Mouse (Mus musculus) embryonic facial prominence, embryonic 14.5 days (tissue): Measurements from ENCODE around the gene Vezt. TPM values are rescaled to one million over a fixed set of nuclear protein-coding genes. Genes with fewer than 3 reads are reported as not detected.

Source experiments
- ATAC-seq: fragments of 200-750 bp; cut with Nextera tagmentation; 2 replicates; pipeline ENCODE4 v1.8.0; 2017; ENCODE audit warnings: low read depth, moderate number of reproducible peaks, moderate TSS enrichment
- DNase-seq: peaks from one replicate; pipeline ENCODE4 v3.0.0-alpha.2; 2015; ENCODE audit warnings: low spot score
- H3K27ac ChIP-seq: fragments of 300-500 bp; sonication (generic); replicated peaks from 2 replicates; pipeline ENCODE4 v1.5.1; 2014; ENCODE audit warnings: low read depth, mild to moderate bottlenecking, low read length, moderate library complexity
- H3K27me3 ChIP-seq: fragments of 300-500 bp; sonication (generic); replicated peaks from 2 replicates; pipeline ENCODE4 v1.6.1; 2014; ENCODE audit warnings: low read length; ENCODE audit not compliant: control insufficient read depth, insufficient read depth
- H3K36me3 ChIP-seq: fragments of 300-500 bp; sonication (generic); 2 replicates; pipeline ENCODE4 v1.6.1; 2014; ENCODE audit warnings: low read length, mixed read lengths; ENCODE audit not compliant: control insufficient read depth, insufficient read depth
- H3K4me1 ChIP-seq: fragments of 300-500 bp; sonication (generic); 2 replicates; pipeline ENCODE4 v1.6.1; 2014; ENCODE audit warnings: antibody characterized with exemption, low read length; ENCODE audit not compliant: control insufficient read depth, insufficient read depth
- H3K4me2 ChIP-seq: fragments of 300-500 bp; sonication (generic); 2 replicates; pipeline ENCODE4 v1.6.1; 2014; ENCODE audit warnings: low read depth, mild to moderate bottlenecking, low read length, moderate library complexity, mixed read lengths
- H3K4me3 ChIP-seq: fragments of 300-500 bp; sonication (generic); 2 replicates; pipeline ENCODE4 v1.5.1; 2014; ENCODE audit warnings: low read depth, mild to moderate bottlenecking, low read length
- H3K9ac ChIP-seq: fragments of 300-500 bp; sonication (generic); 2 replicates; pipeline ENCODE4 v1.6.1; 2014; ENCODE audit warnings: low read depth, mild to moderate bottlenecking, low read length, moderate library complexity, mixed read lengths
- H3K9me3 ChIP-seq: fragments of 300-500 bp; sonication (generic); 2 replicates; pipeline ENCODE4 v1.6.1; 2016; ENCODE audit warnings: low read length; ENCODE audit not compliant: control insufficient read depth
- WGBS: fragments of 180-500 bp; shearing (Covaris S2); extraction: QIAGEN DNeasy Blood & Tissue Kit; methylation state at CpG from one replicate; pipeline ENCODE4 v1.1.7; 2014; 5-methylcytosine and 5-hydroxymethylcytosine counted together
- polyA plus RNA-seq: library from polyadenylated mRNA; unstranded; fragments of >200 nt; fragmentation: Nextera tagmentation; extraction: Ambion mirVana; gene quantifications from 2 replicates; pipeline ENCODE4 v1.2.1, GENCODE M21; 2014

The Vezt gene
- polyA plus RNA-seq, 1 experiment from 2014 or later: 29.0 TPM

DNA sequence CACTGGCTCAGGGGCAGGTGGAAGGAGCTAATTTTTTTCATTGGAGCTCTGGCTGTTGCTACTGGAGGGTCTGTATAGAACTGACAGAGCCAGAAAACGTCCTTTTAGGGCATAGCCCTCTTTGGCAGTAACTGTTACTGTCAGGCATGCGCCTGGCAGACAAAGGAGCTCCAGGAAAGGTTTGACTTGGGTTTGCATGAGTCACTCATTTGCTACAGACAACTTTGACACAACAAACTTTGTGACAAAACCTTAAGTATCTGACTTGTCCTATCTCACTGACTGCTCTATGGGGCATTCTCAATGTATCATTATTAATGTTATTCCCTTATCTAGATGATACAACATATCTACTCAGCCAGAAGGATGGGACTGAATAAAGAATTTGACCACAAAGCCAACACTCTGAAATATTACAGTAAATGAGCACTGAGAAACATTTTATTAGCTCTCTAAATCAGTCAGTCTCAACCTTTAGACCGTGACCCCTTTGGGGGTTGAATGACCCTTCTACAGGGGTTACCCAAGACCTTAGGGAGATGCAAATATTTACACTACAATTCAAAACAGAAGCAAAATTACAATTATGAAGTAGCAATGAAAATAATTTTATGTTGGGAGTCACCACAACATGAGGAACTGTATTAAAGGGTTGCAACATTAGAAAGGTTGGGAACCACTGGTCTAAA, 25.5 kb downstream of the Vezt start:
- DNase-seq: no peak
- no peaks in the 10 kb centered on the region for H3K9me3 ChIP-seq
- WGBS: 79% methylated on average over 3 of the region's 3 CpGs
- no peak overlapping the region for H3K4me3 ChIP-seq
- no peak overlapping the region for H3K4me2 ChIP-seq
- H3K27me3 ChIP-seq: no peaks in the 10 kb centered on the region
- H3K4me1 ChIP-seq: peaks cover 4% of the 10 kb centered on the region
- no peak for ATAC-seq
- H3K27ac ChIP-seq: no peak overlapping the region
- H3K36me3 ChIP-seq: peaks cover 21% of the 10 kb centered on the region
- H3K9ac ChIP-seq: no peak overlapping the region

DNA sequence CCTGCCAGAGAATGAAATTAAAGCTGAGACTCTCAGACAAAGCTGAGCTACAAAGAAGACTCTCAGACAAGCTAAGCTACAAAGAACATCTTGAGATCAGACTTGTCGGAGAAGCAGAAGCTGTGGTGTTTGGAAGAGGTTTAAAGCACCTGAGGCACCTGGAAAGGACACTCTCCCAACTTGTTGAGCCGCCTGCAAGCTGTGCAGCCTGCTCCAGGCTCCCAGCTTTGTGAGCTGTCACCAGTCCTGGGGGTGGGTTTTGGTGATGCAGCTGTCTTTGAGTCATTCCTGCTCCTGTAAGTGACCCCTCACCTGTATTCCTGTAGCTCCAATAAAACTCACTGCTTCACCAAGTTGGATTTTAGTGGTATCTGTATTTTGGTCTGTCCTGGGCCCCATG, 27.3 kb downstream of the Vezt start:
- ATAC-seq (no peak), DNase-seq (no peak)
- Histone ChIP-seq H3K27me3 (no peaks in the 10 kb centered on the region), H3K4me1 (no peaks in the 10 kb centered on the region), H3K36me3 (peaks cover 29% of the 10 kb centered on the region), H3K27ac (no peak overlapping the region), H3K9me3 (no peaks in the 10 kb centered on the region), H3K4me2 (no peak overlapping the region), H3K9ac (no peak overlapping the region), H3K4me3 (no peak overlapping the region)
- 87% methylated on average over 2 of the region's 2 CpGs for WGBS

DNA sequence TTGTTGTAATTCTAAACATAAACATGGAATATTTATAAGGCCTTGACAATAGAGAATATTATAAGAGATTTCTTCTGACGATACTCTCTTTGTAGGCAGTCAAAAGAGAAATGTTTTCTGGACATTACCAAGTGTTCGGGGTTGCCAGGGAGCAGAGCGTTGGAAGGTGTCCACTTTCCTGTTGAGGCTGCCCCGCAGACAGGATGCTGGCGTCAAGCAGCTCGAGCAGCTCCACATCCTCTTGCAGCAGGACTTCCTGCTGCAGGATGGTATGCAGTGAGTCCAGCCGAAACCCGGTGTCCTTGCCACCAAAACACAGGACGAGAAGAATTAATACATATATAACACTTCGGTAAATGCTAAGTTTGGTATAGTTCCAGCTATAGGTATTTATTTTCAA, 35.4 kb downstream of the Vezt start:
- no peak overlapping the region for H3K27ac ChIP-seq
- H3K4me1 ChIP-seq: no peaks in the 10 kb centered on the region
- H3K4me2 ChIP-seq: no peak overlapping the region
- 0 out of 2 replicates have a peak, but pooled peaks cover 6% of the 10 kb centered on the region for H3K9me3 ChIP-seq
- H3K27me3 ChIP-seq: no peaks in the 10 kb centered on the region
- no peak overlapping the region for H3K4me3 ChIP-seq
- peaks cover 83% of the 10 kb centered on the region for H3K36me3 ChIP-seq
- ATAC-seq (no peak), DNase-seq (no peak)
- 84% methylated on average over 10 of the region's 10 CpGs for WGBS
- H3K9ac ChIP-seq: no peak overlapping the region

DNA sequence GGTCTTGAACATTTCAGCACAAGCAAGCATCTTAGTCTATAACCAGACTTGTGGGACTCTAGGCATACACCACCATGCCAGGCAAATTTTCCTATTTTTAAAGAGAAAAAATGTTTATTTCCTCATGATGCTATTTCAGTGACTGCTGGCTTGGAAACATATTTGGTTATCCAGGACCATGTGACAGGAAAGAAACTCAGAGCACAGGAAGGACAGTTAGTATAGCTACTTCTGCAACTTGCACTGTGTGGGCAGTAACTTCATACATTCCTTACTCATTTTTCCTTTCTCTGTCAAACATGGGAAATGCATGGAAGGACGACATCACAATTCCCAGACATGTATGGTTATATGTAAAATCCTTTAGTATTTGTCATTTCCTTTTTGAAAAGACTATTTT, 36.3 kb downstream of the Vezt start:
- ATAC-seq: no peak
- no peak overlapping the region for H3K9ac ChIP-seq
- H3K27me3 ChIP-seq: no peaks in the 10 kb centered on the region
- no peak overlapping the region for H3K4me3 ChIP-seq
- 0 out of 2 replicates have a peak, but pooled peaks cover 6% of the 10 kb centered on the region for H3K9me3 ChIP-seq
- H3K4me1 ChIP-seq: no peaks in the 10 kb centered on the region
- WGBS: 91% methylated on average over 1 of the region's 1 CpGs
- peak overlapping the region; percentile 21; the same call in 1 of the 2 replicates for H3K27ac ChIP-seq
- no peak overlapping the region for H3K4me2 ChIP-seq
- DNase-seq: no peak
- H3K36me3 ChIP-seq: peaks cover 90% of the 10 kb centered on the region

DNA sequence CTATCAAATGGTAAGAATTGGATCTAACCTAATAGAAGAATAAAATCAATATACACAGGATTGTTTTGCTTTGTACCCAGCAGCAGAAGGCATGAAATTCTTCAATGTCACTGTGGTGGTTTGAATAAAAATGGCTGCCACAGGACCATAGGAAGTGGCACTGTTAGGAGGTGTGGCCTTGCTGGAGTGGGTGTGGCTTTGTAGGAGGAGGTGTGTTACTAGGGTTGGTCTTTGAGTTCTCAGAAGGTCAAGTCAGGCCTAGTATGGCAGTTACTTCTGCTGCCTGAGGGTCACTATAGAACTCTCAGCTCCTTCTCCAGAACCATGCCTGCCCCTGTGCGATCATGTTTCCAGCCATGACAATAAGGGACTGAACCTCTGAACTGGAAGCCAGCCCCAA, 40.5 kb downstream of the Vezt start:
- Histone ChIP-seq H3K27me3 (no peaks in the 10 kb centered on the region), H3K4me2 (no peak overlapping the region), H3K9ac (no peak overlapping the region), H3K27ac (no peak overlapping the region), H3K4me3 (no peak overlapping the region), H3K4me1 (no peaks in the 10 kb centered on the region), H3K9me3 (no peaks in the 10 kb centered on the region), H3K36me3 (peaks cover 87% of the 10 kb centered on the region)
- ATAC-seq (no peak), DNase-seq (no peak)
- WGBS: 100% methylated on average over 1 of the region's 1 CpGs

DNA sequence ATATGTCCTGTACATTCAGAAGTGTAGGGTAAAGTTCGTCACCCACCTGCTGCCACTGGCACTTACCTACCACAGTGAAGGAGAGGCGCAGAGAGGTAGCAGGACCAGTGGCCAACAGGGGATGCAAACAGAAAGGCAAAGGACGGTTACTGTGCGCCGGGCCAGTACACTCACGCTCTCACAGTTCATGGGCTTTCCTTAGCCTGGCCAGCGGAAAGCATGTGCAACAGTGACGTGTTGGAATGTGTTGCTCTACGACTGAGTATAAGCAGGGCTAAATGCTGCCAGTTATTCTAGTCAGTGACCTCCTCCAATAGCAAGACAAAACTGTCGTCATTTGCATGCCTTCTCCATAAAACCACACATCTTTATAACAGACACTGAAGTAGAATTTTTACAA, 41.5 kb downstream of the Vezt start:
- no peak overlapping the region for H3K4me3 ChIP-seq
- ATAC-seq: no peak
- H3K27me3 ChIP-seq: no peaks in the 10 kb centered on the region
- DNase-seq: no peak
- H3K4me1 ChIP-seq: no peaks in the 10 kb centered on the region
- no peak overlapping the region for H3K27ac ChIP-seq
- WGBS: 93% methylated on average over 10 of the region's 10 CpGs
- no peaks in the 10 kb centered on the region for H3K9me3 ChIP-seq
- no peak overlapping the region for H3K9ac ChIP-seq
- no peak overlapping the region for H3K4me2 ChIP-seq
- H3K36me3 ChIP-seq: peaks cover 84% of the 10 kb centered on the region

DNA sequence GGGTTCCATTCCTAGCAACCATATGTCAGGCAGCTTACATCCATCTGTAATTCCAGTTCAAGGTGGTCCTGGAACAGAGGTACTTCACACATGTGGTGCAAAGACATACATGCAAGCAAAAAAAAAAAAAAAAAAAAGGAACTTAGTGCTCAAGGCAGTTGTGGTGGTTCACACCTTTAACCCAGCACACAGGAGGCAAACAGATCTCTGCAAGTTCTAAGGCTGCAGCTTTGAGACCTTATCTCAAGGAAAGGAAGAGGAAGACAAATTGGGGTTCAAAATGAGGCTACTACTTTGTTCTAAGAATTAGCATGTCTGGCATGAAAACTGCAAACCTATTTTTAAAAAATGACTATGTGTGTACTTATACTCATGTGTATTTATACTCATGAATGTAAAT, 50.3 kb downstream of the Vezt start:
- no peak overlapping the region for H3K27ac ChIP-seq
- no peaks in the 10 kb centered on the region for H3K9me3 ChIP-seq
- no peak for ATAC-seq
- H3K36me3 ChIP-seq: peaks cover 63% of the 10 kb centered on the region
- no peaks in the 10 kb centered on the region for H3K4me1 ChIP-seq
- no peak overlapping the region for H3K4me2 ChIP-seq
- H3K9ac ChIP-seq: no peak overlapping the region
- no peak overlapping the region for H3K4me3 ChIP-seq
- H3K27me3 ChIP-seq: no peaks in the 10 kb centered on the region
- no peak for DNase-seq

DNA sequence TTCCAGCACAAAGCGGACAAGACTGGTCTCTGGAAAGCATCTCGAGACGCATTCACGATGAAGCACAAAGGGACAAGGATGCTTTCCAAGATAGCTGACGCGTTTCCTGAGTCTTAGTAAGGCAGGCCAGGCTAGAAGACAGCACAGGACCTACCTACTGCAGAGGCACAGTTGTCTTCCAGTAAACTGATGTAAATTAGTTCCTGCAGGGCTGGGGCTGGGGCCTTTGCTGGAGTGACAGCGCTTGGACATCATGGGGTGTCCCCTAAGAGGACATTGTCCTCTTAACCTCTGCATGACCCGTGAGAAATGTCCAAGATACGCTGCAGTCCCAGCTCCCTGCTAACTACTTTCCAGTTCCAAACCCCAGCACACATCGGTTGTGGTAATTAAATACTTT, 66.3 kb downstream of the Vezt start:
- Histone ChIP-seq H3K27ac (no peak overlapping the region), H3K4me1 (no peaks in the 10 kb centered on the region), H3K9me3 (no peaks in the 10 kb centered on the region), H3K9ac (no peak overlapping the region), H3K36me3 (peaks cover 54% of the 10 kb centered on the region), H3K27me3 (no peaks in the 10 kb centered on the region), H3K4me2 (no peak overlapping the region), H3K4me3 (no peak overlapping the region)
- ATAC-seq (no peak), DNase-seq (peak; percentile 10)
- 59% methylated on average over 10 of the region's 10 CpGs for WGBS

DNA sequence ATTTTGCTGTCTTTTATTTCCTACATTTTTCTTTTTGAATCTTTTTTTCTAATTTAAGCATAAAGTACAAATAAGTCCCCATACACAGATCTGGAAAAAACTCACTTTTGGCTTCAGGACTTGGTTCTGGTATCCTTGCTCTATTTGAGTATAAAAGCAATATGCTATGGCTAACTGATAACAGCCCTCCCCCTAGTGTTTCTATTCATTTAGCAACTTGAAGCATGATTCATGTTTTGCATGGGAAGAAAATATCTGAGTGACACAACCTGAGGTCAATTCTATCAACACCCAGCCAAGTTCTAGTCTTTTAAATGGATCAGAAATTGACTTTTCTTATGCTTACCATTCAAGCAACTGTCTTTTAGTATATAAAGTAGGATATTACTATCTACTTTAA, 68.1 kb downstream of the Vezt start:
- H3K9me3 ChIP-seq: no peaks in the 10 kb centered on the region
- H3K4me2 ChIP-seq: no peak overlapping the region
- H3K9ac ChIP-seq: no peak overlapping the region
- H3K4me1 ChIP-seq: no peaks in the 10 kb centered on the region
- DNase-seq: peak; percentile 16
- H3K36me3 ChIP-seq: peaks cover 40% of the 10 kb centered on the region; the same call in 1 of the 2 replicates
- no peaks in the 10 kb centered on the region for H3K27me3 ChIP-seq
- H3K4me3 ChIP-seq: no peak overlapping the region
- no peak overlapping the region for H3K27ac ChIP-seq
- no peak for ATAC-seq
